Mouse (Mus musculus) layer of hippocampus, adult 2 months (tissue): ENCODE results near the gene Rtel1. TPM values are rescaled to one million over a fixed set of nuclear protein-coding genes. Genes with fewer than 3 reads are reported as not detected.

Experiments used
- DNase-seq, 2 experiments: peaks; one replicate each; pipeline ENCODE4 v3.0.0; 2022; ENCODE audit warnings: low spot score in 2 of 2
- H3K27ac ChIP-seq: fragments of 200-600 bp; 2 replicates; pipeline ENCODE4 v1.8.1; 2022
- H3K4me3 ChIP-seq: fragments of 200-600 bp; 2 replicates; pipeline ENCODE4 v1.8.1; 2022; ENCODE audit warnings: mild to moderate bottlenecking
- CTCF ChIP-seq: fragments of 200-600 bp; conservative IDR thresholded peaks from 2 replicates; pipeline ENCODE4 v1.8.1; 2022; ENCODE audit warnings: antibody characterized with exemption, mild to moderate bottlenecking, moderate library complexity
- total RNA-seq, 2 experiments: library from RNA; stranded (reverse); gene quantifications; 2 replicates each; pipeline ENCODE4 v1.2.3; 2021

The Rtel1 gene
- total RNA-seq, 2 experiments from 2014 or later: 37.1 to 40.7 TPM

DNA sequence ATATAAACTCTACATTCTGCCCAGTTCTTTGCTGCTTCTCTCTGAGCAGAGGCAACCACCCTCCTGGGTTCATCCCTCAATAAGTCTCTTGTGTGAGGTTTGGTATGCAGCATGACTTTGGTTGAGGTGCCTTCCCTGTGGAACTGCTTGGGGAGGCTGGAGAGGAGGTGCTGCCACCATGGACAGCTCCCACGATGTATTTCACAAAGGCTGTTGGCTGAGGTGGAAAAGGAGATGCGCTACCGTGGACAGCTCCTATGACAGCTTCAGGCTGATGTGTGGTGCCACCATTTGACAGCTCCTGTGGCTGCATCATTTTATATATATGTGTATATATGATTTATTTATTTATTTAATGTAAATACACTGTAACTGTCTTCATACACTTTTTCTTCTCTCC is 17.5 kb upstream of the Rtel1 start:
- no peak for DNase-seq
- Histone ChIP-seq H3K4me3 (no peak overlapping the region), H3K27ac (no peak overlapping the region)
- TF ChIP-seq CTCF: no peak

DNA sequence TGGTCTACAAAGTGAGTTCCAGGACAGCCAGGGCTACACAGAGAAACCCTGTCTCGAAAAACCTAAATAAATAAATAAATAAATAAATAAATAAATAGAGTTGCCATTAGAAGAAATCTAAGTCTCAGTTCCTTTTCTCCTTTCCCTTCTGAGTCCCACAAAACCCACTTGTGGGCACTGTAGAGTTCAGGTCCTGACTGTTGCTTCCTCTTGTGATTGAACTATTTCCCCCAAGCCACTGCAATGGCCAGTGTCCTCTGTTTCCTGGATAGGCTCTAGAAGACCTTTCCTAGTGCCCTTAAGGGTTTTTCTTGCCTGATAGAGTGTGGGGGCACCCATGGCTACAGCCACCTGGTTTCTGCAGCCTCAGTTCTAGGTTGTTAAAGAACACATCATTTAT is 14.6 kb upstream of the Rtel1 start:
- no peak for DNase-seq
- no peak overlapping the region for H3K4me3 ChIP-seq
- no peak for TF ChIP-seq CTCF
- H3K27ac ChIP-seq: no peak overlapping the region

GRCm38 (mm10) chr2:181307144-181307804 is 12.3 kb upstream of the Rtel1 start:
- Histone ChIP-seq H3K27ac (no peak overlapping the region; the same call in 1 of the 2 replicates), H3K4me3 (no peak overlapping the region)
- DNase-seq: peak; percentile 47 to 64
- TF ChIP-seq CTCF: peak; percentile 76

GRCm38 (mm10) chr2:181312435-181312834 is 7.1 kb upstream of the Rtel1 start:
- no peak for TF ChIP-seq CTCF
- DNase-seq: no peak
- Histone ChIP-seq H3K27ac (peak overlapping the region; percentile 95; the same call in 1 of the 2 replicates), H3K4me3 (peak overlapping the region; percentile 67)

GRCm38 (mm10) chr2:181313006-181313343 is 6.6 kb upstream of the Rtel1 start:
- no peak for TF ChIP-seq CTCF
- peak overlapping the region; percentile 67 for H3K4me3 ChIP-seq
- DNase-seq: no peak
- H3K27ac ChIP-seq: peak overlapping the region; percentile 95

- no peak for TF ChIP-seq CTCF
- peak; percentile 14 to 30 for DNase-seq
- Histone ChIP-seq H3K4me3 (peak overlapping the region; percentile 67), H3K27ac (peak overlapping the region; percentile 95)
Observed at GRCm38 (mm10) chr2:181313344-181314079, 6.0 kb upstream of the Rtel1 start.

DNA sequence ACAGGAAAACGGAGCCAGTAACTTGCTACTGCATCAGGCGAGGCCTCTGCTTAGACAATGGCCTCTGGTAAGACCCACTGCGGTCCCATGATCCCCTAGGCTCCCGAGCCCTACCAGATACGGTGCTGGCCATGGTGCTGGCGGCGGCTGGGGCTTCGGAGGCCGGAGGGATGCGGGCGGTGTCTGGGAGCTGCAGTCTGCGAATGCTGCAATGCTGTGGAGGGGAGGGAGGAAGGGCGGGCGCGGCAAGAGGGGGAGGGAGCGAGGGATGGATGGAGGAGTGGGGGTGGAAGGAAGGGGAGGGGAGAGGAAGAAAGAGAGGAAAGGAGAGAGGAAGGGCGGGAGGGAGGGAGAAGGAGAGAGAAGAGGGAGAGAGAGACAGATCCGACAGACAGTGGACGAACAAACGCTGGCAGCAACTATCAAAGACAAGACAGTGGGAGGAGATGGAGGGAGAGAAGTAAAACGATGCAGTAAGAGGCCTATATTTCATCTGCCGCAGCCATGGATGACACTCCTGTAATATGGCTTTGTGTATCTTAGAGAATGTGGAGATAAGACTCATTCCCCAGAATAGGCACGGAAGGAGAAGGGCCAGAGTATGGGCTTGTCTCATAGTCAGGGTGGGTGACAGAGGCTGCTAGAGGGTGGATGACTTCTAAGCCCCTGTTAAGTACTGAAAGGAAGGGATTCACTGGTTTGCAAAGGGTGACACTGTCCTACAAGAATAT is 5.3 kb upstream of the Rtel1 start, which contains the start of gene Stmn3:
Gene Stmn3 (minus strand): TSS at position 421 of the 731 bp plus-strand sequence.
- peak; percentile 77 to 78 for DNase-seq
- TF ChIP-seq CTCF: no peak
- H3K27ac ChIP-seq: peak within 1 kb of the TSS; percentile 95
- peak within 1 kb of the TSS; percentile 67 for H3K4me3 ChIP-seq

DNA sequence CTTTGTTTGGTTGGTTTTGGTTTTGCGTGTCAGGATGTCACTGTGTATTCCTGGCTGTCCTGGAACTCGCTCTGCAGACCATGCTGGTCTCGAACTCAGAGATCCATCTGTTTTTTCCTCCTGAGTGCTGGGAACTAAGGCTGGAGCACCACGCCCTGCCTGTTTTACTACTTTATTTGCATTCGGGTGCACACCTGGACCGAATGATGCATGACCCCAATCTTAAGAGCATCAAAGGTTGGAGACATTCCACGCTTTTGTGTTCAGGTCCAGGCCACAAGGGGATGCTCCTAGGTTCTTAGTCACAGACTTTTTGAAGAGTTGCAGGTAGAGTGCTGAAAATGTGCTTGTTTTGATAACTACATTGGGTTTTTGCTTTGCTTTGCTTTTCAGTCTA is 562 bp downstream of the Rtel1 start:
- no peak for TF ChIP-seq CTCF
- Histone ChIP-seq H3K4me3 (peak overlapping the region; percentile 58), H3K27ac (peak overlapping the region; percentile 88)
- DNase-seq: no peak

DNA sequence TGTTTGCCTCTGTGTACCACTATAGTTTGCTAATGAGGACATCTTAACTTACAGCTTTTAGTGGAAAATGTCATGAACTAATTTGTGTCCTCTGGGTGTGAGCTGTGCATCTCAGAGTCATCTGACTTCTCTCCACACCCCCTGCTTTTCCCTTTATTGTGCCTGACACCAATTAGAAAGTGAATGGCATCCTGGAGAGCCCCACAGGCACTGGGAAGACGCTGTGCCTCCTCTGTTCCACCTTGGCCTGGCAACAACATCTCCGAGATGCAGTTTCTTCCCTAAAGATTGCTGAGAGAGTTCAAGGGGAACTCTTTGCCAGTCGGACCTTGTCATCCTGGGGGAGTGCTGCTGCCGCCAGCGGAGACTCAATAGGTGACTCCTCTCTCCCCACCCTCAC is 2.6 kb downstream of the Rtel1 start:
- Histone ChIP-seq H3K4me3 (no peak overlapping the region), H3K27ac (no peak overlapping the region)
- no peak for DNase-seq
- no peak for TF ChIP-seq CTCF

DNA sequence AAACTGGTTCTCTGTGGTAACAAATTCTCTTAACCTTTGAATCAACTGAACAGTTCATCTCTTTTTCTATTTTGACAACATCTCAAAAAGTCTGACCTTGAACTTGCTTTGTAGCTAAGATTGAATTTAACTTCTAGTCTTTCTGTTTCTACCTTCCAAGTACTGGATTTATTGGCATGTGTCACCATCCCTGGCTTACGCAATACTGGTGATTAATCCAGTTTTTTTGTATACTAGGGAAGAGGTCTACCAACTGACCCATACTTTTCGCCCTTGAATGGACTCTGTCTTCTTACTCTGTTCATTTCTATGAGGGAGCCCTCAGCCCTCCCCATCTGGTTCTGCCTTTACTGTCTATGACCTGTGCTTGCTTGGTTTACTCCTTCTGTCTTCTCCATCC is 6.6 kb downstream of the Rtel1 start:
- Histone ChIP-seq H3K27ac (no peak overlapping the region), H3K4me3 (no peak overlapping the region)
- no peak for TF ChIP-seq CTCF
- no peak for DNase-seq

DNA sequence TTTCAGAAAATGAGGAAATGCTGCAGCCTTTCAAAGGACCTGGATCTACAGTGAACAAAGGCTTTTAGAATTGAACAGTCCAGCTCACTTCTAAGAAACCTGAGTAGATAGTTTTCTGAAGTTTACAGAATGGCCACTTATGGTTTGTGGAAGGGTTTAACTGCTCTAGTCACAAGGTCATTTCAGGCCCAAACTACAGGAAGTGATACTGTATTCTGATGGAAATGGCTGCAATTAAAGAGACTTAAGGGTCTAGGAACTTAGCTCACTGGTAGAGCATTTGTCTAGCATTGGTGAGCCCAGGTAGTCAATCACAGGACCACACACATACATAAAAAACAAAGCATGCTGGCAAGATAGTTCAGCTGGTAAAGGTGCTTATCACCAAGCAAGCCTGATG is 13.0 kb downstream of the Rtel1 start:
- Histone ChIP-seq H3K27ac (no peak overlapping the region), H3K4me3 (no peak overlapping the region)
- no peak for TF ChIP-seq CTCF
- no peak for DNase-seq

GRCm38 (mm10) chr2:181334023-181334422 is 14.5 kb downstream of the Rtel1 start:
- TF ChIP-seq CTCF: peak; percentile 87

GRCm38 (mm10) chr2:181340426-181340825 is 20.9 kb downstream of the Rtel1 start:
- Histone ChIP-seq H3K27ac (no peak overlapping the region), H3K4me3 (no peak overlapping the region)
- no peak for DNase-seq
- TF ChIP-seq CTCF: no peak

More at GRCm38 (mm10) chr2:181334023-181334422, 14.5 kb downstream of the Rtel1 start:
- no peak overlapping the region for H3K27ac ChIP-seq
- no peak overlapping the region for H3K4me3 ChIP-seq
- DNase-seq: peak; percentile 50 to 73
